Mouse (Mus musculus) stomach, postnatal 0 days (tissue): ENCODE data around the gene Tmem101. TPM values are rescaled to one million over a fixed set of nuclear protein-coding genes. Genes with fewer than 3 reads are reported as not detected.

Experiments used
- ATAC-seq: fragments of 200-750 bp; cut with Nextera tagmentation; 2 replicates; pipeline ENCODE4 v1.8.0; 2017; ENCODE audit not compliant: low FRiP score, low TSS enrichment
- DNase-seq: peaks from one replicate; pipeline ENCODE4 v3.0.0-alpha.2; 2016; ENCODE audit warnings: low spot score
- H3K27ac ChIP-seq: fragments of 300-500 bp; sonication (generic); replicated peaks from 2 replicates; pipeline ENCODE4 v1.5.1; 2014; ENCODE audit warnings: mild to moderate bottlenecking, control low read depth
- H3K27me3 ChIP-seq: fragments of 300-500 bp; sonication (generic); 2 replicates; pipeline ENCODE4 v1.6.1; 2014; ENCODE audit warnings: low read length; ENCODE audit not compliant: control insufficient read depth, insufficient read depth
- H3K36me3 ChIP-seq: fragments of 300-500 bp; sonication (generic); 2 replicates; pipeline ENCODE4 v1.6.1; 2014; ENCODE audit warnings: low read length, mixed read lengths; ENCODE audit not compliant: control insufficient read depth, insufficient read depth
- H3K4me1 ChIP-seq: fragments of 300-500 bp; sonication (generic); replicated peaks from 2 replicates; pipeline ENCODE4 v1.6.1; 2014; ENCODE audit warnings: antibody characterized with exemption; ENCODE audit not compliant: control insufficient read depth, insufficient read depth
- H3K4me2 ChIP-seq: fragments of 300-500 bp; sonication (generic); replicated peaks from 2 replicates; pipeline ENCODE4 v1.6.1; 2014; ENCODE audit warnings: low read depth, mild to moderate bottlenecking, control low read depth, moderate library complexity
- H3K4me3 ChIP-seq: fragments of 300-500 bp; sonication (generic); 2 replicates; pipeline ENCODE4 v1.5.1; 2014; ENCODE audit warnings: low read depth, low read length, control low read depth
- H3K9ac ChIP-seq: fragments of 300-500 bp; sonication (generic); 2 replicates; pipeline ENCODE4 v1.6.1; 2014; ENCODE audit warnings: mild to moderate bottlenecking, low read length, control low read depth, mixed read lengths
- H3K9me3 ChIP-seq: fragments of 300-500 bp; sonication (generic); 2 replicates; pipeline ENCODE4 v1.6.1; 2016; ENCODE audit warnings: low read length; ENCODE audit not compliant: control insufficient read depth
- CTCF ChIP-seq: IDR thresholded peaks from 2 replicates; pipeline ENCODE4 v1.5.1; 2016; ENCODE audit warnings: antibody characterized with exemption, low read depth, mild to moderate bottlenecking, moderate library complexity
- EP300 ChIP-seq: optimal IDR thresholded peaks from 2 replicates; pipeline ENCODE3; 2016; ENCODE audit warnings: antibody characterized with exemption
- WGBS: fragments of 180-500 bp; shearing (Covaris S2); extraction: QIAGEN DNeasy Blood & Tissue Kit; methylation state at CpG from one replicate; pipeline ENCODE4 v1.1.7; 2014; 5-methylcytosine and 5-hydroxymethylcytosine counted together
- polyA plus RNA-seq: library from polyadenylated mRNA; unstranded; fragments of >200 nt; fragmentation: Nextera tagmentation; extraction: Ambion mirVana; gene quantifications from 2 replicates; pipeline ENCODE4 v1.2.1, GENCODE M21; 2015

Gene Tmem101
- polyA plus RNA-seq, 1 experiment from 2014 or later = 13.8 TPM

DNA sequence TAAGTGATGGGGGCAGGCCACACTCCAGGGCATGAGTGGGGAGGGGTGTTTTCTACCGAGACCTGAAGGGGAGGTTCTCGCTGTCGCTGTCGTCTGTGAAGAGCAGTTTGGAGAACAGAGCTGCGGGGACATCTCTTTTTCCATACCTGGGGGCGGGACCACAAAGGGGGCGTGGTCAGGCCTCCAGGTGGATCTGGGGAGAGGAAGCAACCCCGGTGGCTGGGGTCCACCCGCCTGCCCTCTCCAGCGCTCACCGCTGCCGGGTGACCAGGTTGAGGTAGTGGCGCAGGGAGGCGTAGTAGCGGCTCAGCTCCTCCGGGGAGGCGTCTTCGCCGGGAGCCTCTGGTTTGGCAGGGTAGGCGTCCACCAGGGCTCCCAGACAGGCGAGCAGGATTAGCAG lies 49.3 kb downstream of the Tmem101 start:
- Histone ChIP-seq H3K9ac (no peak overlapping the region), H3K9me3 (no peaks in the 10 kb centered on the region), H3K27ac (no peak overlapping the region), H3K4me1 (no peaks in the 10 kb centered on the region), H3K36me3 (no peaks in the 10 kb centered on the region), H3K4me2 (no peak overlapping the region; the same call in 1 of the 2 replicates), H3K4me3 (peak overlapping the region; percentile 10; the same call in 1 of the 2 replicates), H3K27me3 (peaks cover 13% of the 10 kb centered on the region)
- TF ChIP-seq CTCF = no peak
- no peak for TF ChIP-seq EP300
- DNase-seq = peak; percentile 27
- ATAC-seq = no peak
- WGBS = 5% methylated on average over 17 of the region's 21 CpGs

Other genes starting within 250 kb of the Tmem101 start
- gene Sost, start 189.4 kb downstream of the Tmem101 start, polyA plus RNA-seq = 0.08 TPM in 1 of 2 replicates, not detected in the other
- not detected in 2 replicates for gene Cfap97d1, start 172.1 kb downstream of the Tmem101 start, polyA plus RNA-seq
- gene Dusp3, start 169.4 kb downstream of the Tmem101 start, polyA plus RNA-seq = 21.7 and 22.8 TPM in 2 replicates
- 3.3 and 3.4 TPM in 2 replicates for gene Mpp3, start 127.9 kb downstream of the Tmem101 start, polyA plus RNA-seq
- gene Cd300lg, start 114.9 kb downstream of the Tmem101 start, polyA plus RNA-seq = 3.0 and 3.4 TPM in 2 replicates
- gene Mpp2, start 67.9 kb downstream of the Tmem101 start, polyA plus RNA-seq = 2.8 and 3.4 TPM in 2 replicates
- 3.3 and 5.4 TPM in 2 replicates for gene Ppy, start 55.1 kb downstream of the Tmem101 start, polyA plus RNA-seq
- gene Pyy, start 48.6 kb downstream of the Tmem101 start, polyA plus RNA-seq = 63.0 and 64.3 TPM in 2 replicates
- gene Nags, start 10.9 kb downstream of the Tmem101 start, polyA plus RNA-seq = 0.07 TPM in 1 of 2 replicates, not detected in the other
- gene Lsm12, start 28.9 kb upstream of the Tmem101 start, polyA plus RNA-seq = 70.0 and 99.4 TPM in 2 replicates
- gene G6pc3, start 33.2 kb upstream of the Tmem101 start, polyA plus RNA-seq = 19.2 and 19.4 TPM in 2 replicates
- 33.8 and 43.3 TPM in 2 replicates for gene Hdac5, start 73.8 kb upstream of the Tmem101 start, polyA plus RNA-seq
- gene BC030867, start 92.5 kb upstream of the Tmem101 start, polyA plus RNA-seq = 2.2 and 2.7 TPM in 2 replicates
- 0.04 TPM in 1 of 2 replicates, not detected in the other for gene Asb16, start 112.3 kb upstream of the Tmem101 start, polyA plus RNA-seq
- 30.3 and 31.3 TPM in 2 replicates for gene Tmub2, start 128.5 kb upstream of the Tmem101 start, polyA plus RNA-seq
- 6.9 and 7.3 TPM in 2 replicates for gene Atxn7l3, start 140.2 kb upstream of the Tmem101 start, polyA plus RNA-seq
- 46.6 and 46.7 TPM in 2 replicates for gene Ubtf, start 163.3 kb upstream of the Tmem101 start, polyA plus RNA-seq
- 0.72 and 1.1 TPM in 2 replicates for gene Slc4a1, start 209.8 kb upstream of the Tmem101 start, polyA plus RNA-seq
- gene Rundc3a, start 237.0 kb upstream of the Tmem101 start, polyA plus RNA-seq = 5.1 and 5.9 TPM in 2 replicates